Mouse (Mus musculus) adrenal gland (tissue): ENCODE data around the gene Gpd1l.

Source experiments
- intact Hi-C: fragments of 180-260 bp; cut with DNase I; formaldehyde crosslinking; loops from one replicate; pipeline ENCODE4 v1.15.1; 2025

The Gpd1l gene

DNA sequence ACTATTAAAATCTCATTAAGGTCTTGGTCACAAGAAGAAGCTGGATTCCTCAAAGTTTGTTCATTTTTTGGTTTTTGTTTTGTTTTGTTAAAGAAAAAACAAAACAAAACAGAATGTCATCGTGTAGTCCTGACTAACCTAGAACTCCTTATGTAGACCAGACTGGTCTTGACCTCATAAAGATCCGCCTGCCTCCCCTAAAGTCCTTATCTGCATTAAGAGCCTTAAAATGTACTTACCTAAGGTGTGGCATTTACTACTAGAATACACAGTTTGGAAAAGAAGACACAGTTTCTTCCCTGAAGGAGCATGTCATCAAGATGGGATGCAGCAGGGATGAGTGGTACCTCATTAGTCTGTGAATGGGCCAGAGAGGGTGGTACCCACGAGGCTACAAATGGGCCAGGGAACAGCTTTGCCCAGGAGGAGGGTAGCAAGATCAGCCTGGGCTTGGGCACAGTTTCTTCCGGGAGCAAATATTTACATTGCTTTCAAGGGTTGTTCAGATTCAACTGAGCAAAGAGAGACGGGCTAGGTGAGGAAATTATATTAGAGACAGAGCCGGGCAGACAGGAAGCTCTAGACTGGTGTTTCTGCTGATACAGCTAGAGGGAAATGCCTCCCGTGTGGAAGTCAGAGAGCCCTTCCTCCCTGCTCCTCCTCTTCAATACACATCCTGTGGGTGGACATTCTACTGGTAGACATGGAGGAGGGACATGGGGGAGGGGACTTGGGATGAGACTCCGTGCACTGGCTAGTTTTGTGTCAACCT, 82.2 kb downstream of the Gpd1l start:
- intact Hi-C loops, result no loop called here
